Mouse (Mus musculus) liver (tissue): ENCODE measurements around the gene Zfp182.
A peak's percentile ranks its signal among the peaks of the same experiment; 100 is the strongest.

Experiments
- DNase-seq: peaks from one replicate; pipeline ENCODE4 v3.0.0-alpha.2; 2020; ENCODE audit warnings: mixed read lengths

Gene Zfp182

DNA sequence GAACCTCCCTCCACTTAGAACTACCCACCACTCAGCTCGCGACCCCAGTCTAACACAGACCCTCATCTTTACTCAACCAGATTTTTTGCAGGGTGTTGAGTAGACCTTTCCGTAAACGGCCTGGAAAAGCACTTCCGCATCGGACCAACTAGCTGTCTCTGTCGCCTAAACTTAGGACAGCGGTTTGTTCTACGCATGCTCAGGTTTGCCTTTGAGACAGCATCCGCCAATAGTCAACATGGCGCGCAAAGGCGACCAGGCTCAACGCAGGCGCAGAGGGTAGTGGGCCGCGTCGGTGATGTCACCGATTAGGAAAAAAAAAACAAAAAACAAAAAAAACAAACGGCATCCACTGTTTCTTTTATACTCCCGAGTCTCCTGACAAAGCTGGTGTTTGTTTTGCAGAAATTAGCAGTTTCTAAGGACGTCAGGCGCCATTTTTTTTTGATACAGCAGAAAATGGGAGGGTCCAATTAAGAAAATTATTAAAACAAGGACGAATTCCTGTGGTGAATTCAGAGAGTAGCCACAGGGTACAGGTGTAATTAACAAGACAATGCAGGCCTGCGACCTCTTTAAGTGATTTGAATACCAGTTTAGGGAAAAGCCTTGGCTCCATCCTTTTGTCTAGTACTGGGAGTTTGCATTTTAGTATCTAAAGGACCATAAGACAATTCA lies at the start of gene Zfp182:
Zfp182 (minus strand) TSS at position 451 of the 678 bp plus-strand sequence.
- peak; percentile 79 for DNase-seq

DNA sequence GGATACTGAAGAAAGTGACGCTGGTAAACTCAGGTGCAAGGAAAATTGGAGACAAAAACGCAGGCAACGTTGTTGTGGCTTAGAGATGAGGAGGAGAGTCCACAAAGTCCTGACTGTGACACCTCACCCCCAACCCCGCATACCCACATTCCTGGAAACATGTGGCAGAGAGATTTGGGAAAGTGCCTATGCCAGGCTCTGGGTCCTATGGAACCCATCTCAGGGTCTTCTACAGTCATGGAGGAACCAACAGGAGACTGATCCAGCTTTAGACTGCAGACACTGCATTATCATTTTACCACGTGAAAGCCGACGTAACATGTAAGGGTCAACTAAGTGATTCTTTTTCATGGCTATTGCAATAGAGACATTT lies 27.7 kb upstream of the Zfp182 start:
- no peak for DNase-seq

DNA sequence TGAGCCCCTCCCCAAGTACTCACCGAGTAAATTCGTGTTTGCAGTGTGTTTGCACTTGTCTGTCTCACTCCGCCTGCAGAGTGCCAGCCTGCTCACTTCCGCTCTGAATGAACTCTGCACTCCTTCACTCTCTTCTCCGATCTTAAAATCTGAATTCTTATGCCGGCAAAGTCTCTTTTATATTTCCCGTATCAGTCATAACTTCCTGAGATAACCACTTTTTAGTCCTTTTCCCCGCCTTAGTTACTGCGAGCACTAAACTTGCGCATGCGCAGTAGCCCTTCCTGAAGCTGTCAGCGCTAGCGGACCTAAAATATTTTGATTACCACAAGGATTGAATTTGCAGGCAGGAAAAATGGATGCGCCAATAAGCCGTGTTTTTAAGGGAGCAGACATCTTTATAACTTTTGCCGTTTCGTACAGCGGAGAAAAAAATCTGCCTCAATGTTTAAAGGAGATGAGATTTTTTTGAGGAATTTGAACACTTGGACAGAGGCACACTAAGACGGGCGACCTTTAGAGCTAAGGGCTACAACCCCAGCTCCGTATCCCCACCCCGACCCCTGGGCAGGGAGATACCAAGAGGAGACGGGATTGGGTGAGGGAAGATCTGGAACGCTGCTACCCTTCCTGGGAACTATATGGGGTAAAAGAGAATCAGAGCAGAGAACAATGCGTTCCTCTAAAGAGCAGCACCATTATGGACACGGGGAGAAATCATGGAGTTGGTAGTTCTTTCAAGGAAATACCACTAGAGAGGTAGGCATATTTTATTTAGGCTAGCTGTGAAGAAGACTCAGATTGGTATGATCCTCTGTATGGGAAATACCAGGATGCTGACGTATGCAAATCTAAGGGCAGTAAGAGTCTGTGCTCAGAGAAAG lies 27.1 kb upstream of the Zfp182 start, which contains the start of gene Zfp300:
Zfp300 (minus strand) TSS at position 545 of the 884 bp plus-strand sequence.
- DNase-seq: peak; percentile 67

- no peak for DNase-seq
Measured at GRCm38 (mm10) chrX:21088645-21088982, 26.5 kb upstream of the Zfp182 start.

DNA sequence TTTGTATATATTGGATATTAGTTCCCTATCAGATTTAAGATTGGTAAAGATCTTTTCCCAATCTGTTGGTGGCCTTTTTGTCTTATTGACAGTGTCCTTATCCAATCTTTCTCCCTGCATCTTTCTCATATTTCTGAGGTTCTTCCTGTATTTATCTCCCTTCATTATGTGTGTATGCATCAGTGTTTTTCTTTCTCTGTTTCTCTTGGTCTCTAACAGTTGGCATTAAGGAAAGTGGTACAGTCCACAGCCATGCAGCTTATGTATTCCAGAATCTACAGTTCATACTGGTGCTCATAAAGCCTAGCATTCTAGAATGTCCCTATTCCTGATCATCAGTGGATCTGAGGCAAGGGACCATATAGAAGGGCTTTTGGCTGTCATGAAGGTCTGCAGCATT lies 6.0 kb upstream of the Zfp182 start, which contains the start of gene Spaca5:
Spaca5 (plus strand) TSS at position 301 of the 400 bp plus-strand sequence.
- no peak for DNase-seq

- DNase-seq: no peak
Measured at GRCm38 (mm10) chrX:21062544-21062890, 401 bp upstream of the Zfp182 start.

- no peak for DNase-seq
Measured at GRCm38 (mm10) chrX:21061460-21061859, 656 bp downstream of the Zfp182 start.

- no peak for DNase-seq
Measured at GRCm38 (mm10) chrX:20980901-20981300, 81.2 kb downstream of the Zfp182 start.
